Mouse (Mus musculus): ENCODE data around the gene Hist1h3e.

- no peak for TF ChIP-seq EP300 (IDR thresholded peaks at IDR 0.05; ENCODE audit: insufficient read depth, low read depth, low read length)
- TF ChIP-seq CTCF (IDR thresholded peaks at IDR 0.05; ENCODE audit: low read depth, low read length), result no peak
- TF ChIP-seq POLR2A (IDR thresholded peaks at IDR 0.05; ENCODE audit: insufficient read depth, low read length), result no peak
These were observed 23.9 kb downstream of the Hist1h3e start for GRCm38 (mm10) chr13:23538249-23538648.

All from ES-Bruce4 (cell line).